Mouse (Mus musculus): ENCODE data around the gene Kif11. TPM values are rescaled to one million over a fixed set of nuclear protein-coding genes. Genes with fewer than 3 reads are reported as not detected.
A peak's percentile ranks its signal among the peaks of the same experiment; 100 is the strongest.

The Kif11 gene
- total and polyA plus RNA-seq, 3 experiments = 0.20 to 0.66 (median 0.34) TPM

GRCm38 (mm10) chr19:37419613-37420012, 43.4 kb downstream of the Kif11 start:
- intact Hi-C loops (cut with DNase I) = loop anchor here (1.0 kb wide), 1 partner anchor 90 kb away; no protein-coding TSS in a partner anchor
- DNase-seq = peak; percentile 24 to 32
- H3K4me3 ChIP-seq = no peak overlapping the region
- no peaks in the 10 kb centered on the region for H3K27me3 ChIP-seq (ENCODE audit: control insufficient read depth, insufficient read depth, low read length)
- H3K9ac ChIP-seq (ENCODE audit: low read depth, low read length) = no peak overlapping the region
- no peak overlapping the region for H3K27ac ChIP-seq
- H3K79me2 ChIP-seq (replicated peaks; ENCODE audit: control insufficient read depth, insufficient read depth, low read length) = no peaks in the 10 kb centered on the region
- H3K36me3 ChIP-seq (ENCODE audit: control insufficient read depth, insufficient read depth, low read length) = no peaks in the 10 kb centered on the region
- TF ChIP-seq CTCF (IDR thresholded peaks at IDR 0.05) = peak; percentile 91
- no peak for TF ChIP-seq POLR2A (IDR thresholded peaks at IDR 0.05; ENCODE audit: insufficient read depth, low read depth, low read length)
- TF ChIP-seq EP300 (IDR thresholded peaks at IDR 0.05; ENCODE audit: insufficient read depth, low read depth, low read length) = no peak
- no peaks in the 10 kb centered on the region for H3K4me1 ChIP-seq (ENCODE audit: control insufficient read depth, insufficient read depth, low read length)
- WGBS = 27% methylated on average over 3 of the region's 3 CpGs

GRCm38 (mm10) chr19:37428589-37428988, 52.4 kb downstream of the Kif11 start:
- 74% methylated on average over 5 of the region's 5 CpGs for WGBS
- H3K27me3 ChIP-seq (ENCODE audit: control insufficient read depth, insufficient read depth, low read length) = no peaks in the 10 kb centered on the region; the same call in 1 of the 2 replicates
- H3K36me3 ChIP-seq (ENCODE audit: control insufficient read depth, insufficient read depth, low read length) = no peaks in the 10 kb centered on the region
- H3K79me2 ChIP-seq (replicated peaks; ENCODE audit: control insufficient read depth, insufficient read depth, low read length) = no peaks in the 10 kb centered on the region
- no peak overlapping the region for H3K27ac ChIP-seq
- TF ChIP-seq CTCF (IDR thresholded peaks at IDR 0.05) (no peak), POLR2A (IDR thresholded peaks at IDR 0.05; ENCODE audit: insufficient read depth, low read depth, low read length) (no peak), EP300 (IDR thresholded peaks at IDR 0.05; ENCODE audit: insufficient read depth, low read depth, low read length) (no peak)
- intact Hi-C loops (cut with DNase I) = no loop called here
- H3K4me3 ChIP-seq = no peak overlapping the region
- no peak overlapping the region for H3K9ac ChIP-seq (ENCODE audit: low read depth, low read length)
- H3K4me1 ChIP-seq (ENCODE audit: control insufficient read depth, insufficient read depth, low read length) = no peaks in the 10 kb centered on the region
- no peak for DNase-seq

- TF ChIP-seq POLR2A (IDR thresholded peaks at IDR 0.05; ENCODE audit: insufficient read depth, low read depth, low read length) = no peak
- no peak for TF ChIP-seq EP300 (IDR thresholded peaks at IDR 0.05; ENCODE audit: insufficient read depth, low read depth, low read length)
- 0 out of 2 replicates have a peak, but pooled peaks have one; percentile 2 for TF ChIP-seq CTCF (IDR thresholded peaks at IDR 0.05)
- H3K79me2 ChIP-seq (replicated peaks; ENCODE audit: control insufficient read depth, insufficient read depth, low read length) = no peaks in the 10 kb centered on the region
- H3K27ac ChIP-seq = no peak overlapping the region
- intact Hi-C loops (cut with DNase I) = no loop called here
- 94% methylated on average over 11 of the region's 11 CpGs for WGBS
- no peak overlapping the region for H3K9ac ChIP-seq (ENCODE audit: low read depth, low read length)
- peaks cover 8% of the 10 kb centered on the region for H3K27me3 ChIP-seq (ENCODE audit: control insufficient read depth, insufficient read depth, low read length)
- H3K36me3 ChIP-seq (ENCODE audit: control insufficient read depth, insufficient read depth, low read length) = no peaks in the 10 kb centered on the region
- no peak for DNase-seq
- H3K4me1 ChIP-seq (ENCODE audit: control insufficient read depth, insufficient read depth, low read length) = no peaks in the 10 kb centered on the region
- H3K4me3 ChIP-seq = no peak overlapping the region
Observed at GRCm38 (mm10) chr19:37431139-37431756, 55.0 kb downstream of the Kif11 start.

GRCm38 (mm10) chr19:37432868-37433570, 56.8 kb downstream of the Kif11 start:
- TF ChIP-seq CTCF (IDR thresholded peaks at IDR 0.05) = no peak
- TF ChIP-seq EP300 (IDR thresholded peaks at IDR 0.05; ENCODE audit: insufficient read depth, low read depth, low read length) = no peak
- no peak for TF ChIP-seq POLR2A (IDR thresholded peaks at IDR 0.05; ENCODE audit: insufficient read depth, low read depth, low read length)
- Histone ChIP-seq H3K4me3 (no peak overlapping the region), H3K36me3 (ENCODE audit: control insufficient read depth, insufficient read depth, low read length) (no peaks in the 10 kb centered on the region), H3K27me3 (ENCODE audit: control insufficient read depth, insufficient read depth, low read length) (peaks cover 8% of the 10 kb centered on the region), H3K9ac (ENCODE audit: low read depth, low read length) (no peak overlapping the region), H3K27ac (no peak overlapping the region), H3K4me1 (ENCODE audit: control insufficient read depth, insufficient read depth, low read length) (no peaks in the 10 kb centered on the region; the same call in 1 of the 2 replicates), H3K79me2 (replicated peaks; ENCODE audit: control insufficient read depth, insufficient read depth, low read length) (no peaks in the 10 kb centered on the region)
- intact Hi-C loops (cut with DNase I) = no loop called here
- WGBS = 55% methylated on average over 16 of the region's 16 CpGs
- DNase-seq = no peak

- Histone ChIP-seq H3K27me3 (ENCODE audit: control insufficient read depth, insufficient read depth, low read length) (peaks cover 8% of the 10 kb centered on the region), H3K27ac (no peak overlapping the region), H3K36me3 (ENCODE audit: control insufficient read depth, insufficient read depth, low read length) (no peaks in the 10 kb centered on the region), H3K4me3 (peak overlapping the region; percentile 45), H3K79me2 (replicated peaks; ENCODE audit: control insufficient read depth, insufficient read depth, low read length) (no peaks in the 10 kb centered on the region), H3K9ac (ENCODE audit: low read depth, low read length) (peak overlapping the region; percentile 70), H3K4me1 (ENCODE audit: control insufficient read depth, insufficient read depth, low read length) (no peaks in the 10 kb centered on the region; the same call in 1 of the 2 replicates)
- DNase-seq = no peak
- WGBS = 13% methylated on average over 14 of the region's 14 CpGs
- intact Hi-C loops (cut with DNase I) = no loop called here
- TF ChIP-seq CTCF (IDR thresholded peaks at IDR 0.05) = no peak
- TF ChIP-seq POLR2A (IDR thresholded peaks at IDR 0.05; ENCODE audit: insufficient read depth, low read depth, low read length) = no peak
- TF ChIP-seq EP300 (IDR thresholded peaks at IDR 0.05; ENCODE audit: insufficient read depth, low read depth, low read length) = no peak
Observed at GRCm38 (mm10) chr19:37433895-37434262, 57.7 kb downstream of the Kif11 start.
